Comparison of ENCODE assay signal across 13 mouse cellular contexts in the genomic region with DNA sequence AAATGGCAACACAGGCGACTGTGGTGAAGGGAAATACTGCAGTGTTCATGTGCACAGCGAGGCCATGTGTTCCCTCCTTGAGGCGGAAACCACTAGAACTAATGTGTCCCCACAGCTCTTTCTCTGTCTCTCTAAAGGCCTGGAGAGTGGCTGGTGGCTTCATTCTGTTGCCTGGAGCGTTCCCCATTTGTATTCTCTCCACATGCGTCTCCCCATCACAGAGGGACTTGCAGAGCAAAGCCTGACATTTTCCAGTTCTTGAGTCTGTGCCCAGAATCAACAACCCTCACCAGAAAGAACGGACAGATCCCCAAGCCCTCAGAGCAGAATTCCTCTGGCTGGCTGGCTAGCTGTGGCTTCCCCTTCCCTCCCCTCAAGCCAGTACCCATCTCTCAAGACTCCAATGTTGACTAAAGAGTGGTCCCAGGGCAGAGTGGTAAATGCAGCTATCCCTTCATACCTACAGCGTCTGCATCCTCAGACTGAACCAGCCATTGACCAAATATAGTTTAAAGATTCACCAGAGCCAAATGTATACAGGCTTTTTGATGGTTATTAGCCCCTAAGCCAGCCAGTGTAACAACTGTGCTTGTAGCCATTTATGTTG.
DNase-seq lines count a peak whose midpoint lies in the region; ATAC-seq and TF ChIP-seq lines count a peak whose summit lies in the region.
"Had no signal": no experiment of that assay in that cellular context is flagged by ENCODE, and none has a peak within 500 bp of the region (broad histone marks: within the 10 kb centered on the region; RNA-seq: fewer than 3 reads in every experiment).

No protein-coding gene starts in this region.

- H3K4me1 ChIP-seq in forebrain, embryonic 16.5 days (replicated peaks; ENCODE audit: control insufficient read depth, insufficient read depth, low read length) = 0 out of 2 replicates have a peak, but pooled peaks cover 3% of the 10 kb centered on the region
- peaks cover 7% of the 10 kb centered on the region for H3K4me1 ChIP-seq in forebrain, embryonic 10.5 days
- no peaks in the 10 kb centered on the region for H3K4me1 ChIP-seq in midbrain, embryonic 16.5 days (ENCODE audit: control insufficient read depth, insufficient read depth, low read length)
- H3K4me1 ChIP-seq: liver, embryonic 15.5 days; stomach, embryonic 15.5 days had no signal

- DNase-seq in forebrain, embryonic 10.5 days (ENCODE audit: extremely low spot score, low spot score) = no peak
- DNase-seq in brain, embryonic 14.5 days (ENCODE audit: low read depth) = peak; percentile 88
- peak; percentile 69 to 84 for DNase-seq in layer of hippocampus, adult 2 months (ENCODE audit: low spot score in 2 of 2)
- no peak for DNase-seq in gastrocnemius, adult 2 months
- DNase-seq: adrenal gland, postnatal 36 days; kidney, adult 18-20 months had no signal

- ATAC-seq in forebrain, embryonic 16.5 days = peak; percentile 64
- ATAC-seq in midbrain, embryonic 16.5 days = peak; percentile 75
- no peak for ATAC-seq in granulocyte monocyte progenitor cell, adult 5-6 weeks (replicated peaks; ENCODE audit: poor library complexity, severe bottlenecking)
- ATAC-seq in megakaryocyte progenitor cell, adult 5-6 weeks (replicated peaks; ENCODE audit: poor library complexity) = no peak

- H3K9me3 ChIP-seq in forebrain, embryonic 16.5 days (ENCODE audit: control insufficient read depth, low read length) = no peaks in the 10 kb centered on the region
- H3K9me3 ChIP-seq in forebrain, embryonic 10.5 days = no peaks in the 10 kb centered on the region
- no peaks in the 10 kb centered on the region; the same call in 1 of the 2 replicates for H3K9me3 ChIP-seq in midbrain, embryonic 16.5 days (replicated peaks; ENCODE audit: control insufficient read depth, low read length, poor library complexity, severe bottlenecking)
- H3K9me3 ChIP-seq: liver, embryonic 15.5 days; stomach, embryonic 15.5 days had no signal

- no peak overlapping the region for H3K4me3 ChIP-seq in forebrain, embryonic 16.5 days (replicated peaks; ENCODE audit: low read length)
- H3K4me3 ChIP-seq in forebrain, embryonic 10.5 days = no peak overlapping the region
- no peak overlapping the region for H3K4me3 ChIP-seq in layer of hippocampus, adult 2 months
- H3K4me3 ChIP-seq in midbrain, embryonic 16.5 days (ENCODE audit: low read depth, low read length) = no peak overlapping the region
- H3K4me3 ChIP-seq in gastrocnemius, adult 2 months = no peak overlapping the region
- H3K4me3 ChIP-seq: left cerebral cortex, adult 2 months; liver, embryonic 15.5 days; stomach, embryonic 15.5 days had no signal

- H3K27me3 ChIP-seq in forebrain, embryonic 16.5 days (replicated peaks; ENCODE audit: control insufficient read depth, insufficient read depth, low read length) = no peaks in the 10 kb centered on the region
- no peaks in the 10 kb centered on the region for H3K27me3 ChIP-seq in forebrain, embryonic 10.5 days (ENCODE audit: poor library complexity, severe bottlenecking)
- no peaks in the 10 kb centered on the region for H3K27me3 ChIP-seq in midbrain, embryonic 16.5 days (ENCODE audit: control insufficient read depth, insufficient read depth, low read depth, low read length)
- H3K27me3 ChIP-seq: liver, embryonic 15.5 days; stomach, embryonic 15.5 days had no signal

- no peak overlapping the region for H3K27ac ChIP-seq in forebrain, embryonic 16.5 days (ENCODE audit: low read length)
- H3K27ac ChIP-seq in forebrain, embryonic 10.5 days = no peak overlapping the region
- peak overlapping the region; percentile 79 for H3K27ac ChIP-seq in layer of hippocampus, adult 2 months
- H3K27ac ChIP-seq in midbrain, embryonic 16.5 days (ENCODE audit: low read length) = peak overlapping the region; percentile 9; the same call in 1 of the 2 replicates
- no peak overlapping the region for H3K27ac ChIP-seq in gastrocnemius, adult 2 months
- H3K27ac ChIP-seq: left cerebral cortex, adult 2 months; liver, embryonic 15.5 days; stomach, embryonic 15.5 days had no signal

- no peaks in the 10 kb centered on the region for H3K36me3 ChIP-seq in forebrain, embryonic 16.5 days (ENCODE audit: control insufficient read depth, insufficient read depth)
- no peaks in the 10 kb centered on the region for H3K36me3 ChIP-seq in forebrain, embryonic 10.5 days (replicated peaks)
- no peaks in the 10 kb centered on the region for H3K36me3 ChIP-seq in midbrain, embryonic 16.5 days (ENCODE audit: control insufficient read depth, insufficient read depth, low read length)
- H3K36me3 ChIP-seq: liver, embryonic 15.5 days; stomach, embryonic 15.5 days had no signal

- no peak for TF ChIP-seq CTCF in brain, embryonic 14.5 days (IDR thresholded peaks at IDR 0.05; ENCODE audit: borderline replicate concordance, extremely low read depth, insufficient read depth, insufficient read length)
- TF ChIP-seq CTCF in layer of hippocampus, adult 2 months (conservative IDR thresholded peaks at IDR 0.05) = no peak
- TF ChIP-seq CTCF in gastrocnemius, adult 2 months (IDR thresholded peaks at IDR 0.05) = no peak

- no peak for TF ChIP-seq POLR2A in brain, embryonic 14.5 days (IDR thresholded peaks at IDR 0.05; ENCODE audit: borderline replicate concordance, extremely low read depth, insufficient read depth, insufficient read length, poor library complexity, severe bottlenecking)

- H3K4me2 ChIP-seq in forebrain, embryonic 16.5 days (ENCODE audit: low read length) = no peak overlapping the region
- no peak overlapping the region for H3K4me2 ChIP-seq in midbrain, embryonic 16.5 days (ENCODE audit: low read length)
- H3K4me2 ChIP-seq: liver, embryonic 15.5 days; stomach, embryonic 15.5 days had no signal

- no peak overlapping the region for H3K9ac ChIP-seq in forebrain, embryonic 16.5 days (replicated peaks; ENCODE audit: low read depth, low read length)
- H3K9ac ChIP-seq in midbrain, embryonic 16.5 days (ENCODE audit: low read depth, low read length) = no peak overlapping the region
- H3K9ac ChIP-seq: liver, embryonic 15.5 days; stomach, embryonic 15.5 days had no signal

- intact Hi-C loops in gastrocnemius, adult 2 months (cut with DNase I) = no loop called here

- 59% methylated on average over 7 of the region's 7 CpGs for whole genome bisulfite sequencing in forebrain, embryonic 16.5 days
- 87% methylated on average over 7 of the region's 7 CpGs for WGBS in forebrain, embryonic 10.5 days
- WGBS in midbrain, embryonic 16.5 days = 65% methylated on average over 7 of the region's 7 CpGs

Comparison
In these comparisons a context has a peak if more than half of its experiments do, and no peak if none do; other contexts are left out.
1. ATAC-seq: peak in forebrain, embryonic 16.5 days (single experiment) and midbrain, embryonic 16.5 days (single experiment); none in granulocyte monocyte progenitor cell, adult 5-6 weeks (single experiment) and megakaryocyte progenitor cell, adult 5-6 weeks (single experiment).
2. H3K27ac ChIP-seq: peak in layer of hippocampus, adult 2 months (single experiment) and midbrain, embryonic 16.5 days (single experiment); none in forebrain, embryonic 16.5 days (single experiment), forebrain, embryonic 10.5 days (single experiment) and gastrocnemius, adult 2 months (single experiment).
3. DNase-seq: peak in brain, embryonic 14.5 days (single experiment) and layer of hippocampus, adult 2 months (2 of 2); none in forebrain, embryonic 10.5 days (single experiment) and gastrocnemius, adult 2 months (single experiment).